Mouse (Mus musculus) left cerebral cortex, postnatal 10 days (tissue): Measurements from ENCODE around the gene Atp6v0a1. TPM values are rescaled to one million over a fixed set of nuclear protein-coding genes. Genes with fewer than 3 reads are reported as not detected.
A peak's percentile ranks its signal among the peaks of the same experiment; 100 is the strongest.

ENCODE experiments used
- DNase-seq, 2 experiments: peaks; one replicate each; pipeline ENCODE4 v3.0.0; 2021 to 2022; ENCODE audit warnings: low spot score in 2 of 2, mixed read lengths in 1 of 2; ENCODE audit errors: extremely low spot score in 1 of 2
- intact Hi-C: fragments of 180-260 bp; cut with DNase I; formaldehyde crosslinking; loops from one replicate; pipeline ENCODE4 v1.15.1; 2025
- total RNA-seq, 2 experiments: library from RNA; stranded (reverse); gene quantifications; 2 replicates each; pipeline ENCODE4 v1.2.3; 2021

Atp6v0a1 gene
- total RNA-seq, 2 experiments from 2014 or later = 435 to 454 TPM

- intact Hi-C loops = no loop called here
- peak; percentile 94 to 98 for DNase-seq
These were observed 60.3 kb downstream of the Atp6v0a1 start, which contains the start of gene Naglu for GRCm38 (mm10) chr11:101069391-101070188. Gene Naglu, plus strand, starts transcription at chr11:101070012.

GRCm38 (mm10) chr11:101070189-101070527 lies 60.9 kb downstream of the Atp6v0a1 start:
- DNase-seq = no peak
- intact Hi-C loops = no loop called here

- no peak for DNase-seq
- intact Hi-C loops = no loop called here
These were observed 61.7 kb downstream of the Atp6v0a1 start for GRCm38 (mm10) chr11:101070987-101071386.

GRCm38 (mm10) chr11:101071810-101072428 lies 62.7 kb downstream of the Atp6v0a1 start:
- no peak for DNase-seq
- intact Hi-C loops = no loop called here

GRCm38 (mm10) chr11:101078121-101078520 lies 68.9 kb downstream of the Atp6v0a1 start, which contains the start of gene Hsd17b1:
Gene Hsd17b1, plus strand, starts transcription at chr11:101078411.
- intact Hi-C loops = no loop called here
- DNase-seq = no peak

GRCm38 (mm10) chr11:101079746-101080145 lies 70.5 kb downstream of the Atp6v0a1 start:
- intact Hi-C loops = loop anchor here (5.0 kb wide), 1 partner anchor 98 kb away; the partner anchor contains the start of gene Ccr10

GRCm38 (mm10) chr11:101080421-101080820 lies 71.2 kb downstream of the Atp6v0a1 start:
- no peak for DNase-seq
- intact Hi-C loops = loop anchor here (5.0 kb wide), 1 partner anchor 97 kb away; the partner anchor contains the start of gene Ccr10

More at GRCm38 (mm10) chr11:101079746-101080145, 70.5 kb downstream of the Atp6v0a1 start:
- DNase-seq = peak in 1 of 2 experiments; percentile 32

GRCm38 (mm10) chr11:101081659-101082058 lies 72.4 kb downstream of the Atp6v0a1 start:
- peak in 1 of 2 experiments; percentile 18 for DNase-seq
- intact Hi-C loops = loop anchor here (5.0 kb wide), 1 partner anchor 96 kb away; the partner anchor contains the start of gene Ccr10

- intact Hi-C loops = loop anchor here (5.0 kb wide), 1 partner anchor 95 kb away; the partner anchor contains the start of gene Ccr10
- peak; percentile 85 to 90 for DNase-seq
These were observed 73.2 kb downstream of the Atp6v0a1 start, which contains the start of gene Coasy for GRCm38 (mm10) chr11:101082208-101083082. Gene Coasy, plus strand, starts transcription at chr11:101082565.

GRCm38 (mm10) chr11:101083083-101083697 lies 73.9 kb downstream of the Atp6v0a1 start:
- DNase-seq = peak in 1 of 2 experiments; percentile 65
- intact Hi-C loops = loop anchor here (5.0 kb wide), 1 partner anchor 94 kb away; the partner anchor contains the start of gene Ccr10

- intact Hi-C loops = loop anchor here (5.0 kb wide), 1 partner anchor 93 kb away; the partner anchor contains the start of gene Ccr10
- DNase-seq = peak in 1 of 2 experiments; percentile 32
These were observed 75.0 kb downstream of the Atp6v0a1 start for GRCm38 (mm10) chr11:101084246-101084645.

GRCm38 (mm10) chr11:101084811-101085210 lies 75.6 kb downstream of the Atp6v0a1 start:
- peak in 1 of 2 experiments; percentile 22 for DNase-seq
- intact Hi-C loops = loop anchor here (5.0 kb wide), 1 partner anchor 92 kb away; the partner anchor contains the start of gene Ccr10

GRCm38 (mm10) chr11:101085617-101086322 lies 76.5 kb downstream of the Atp6v0a1 start:
- DNase-seq = peak in 1 of 2 experiments; percentile 16
- intact Hi-C loops = no loop called here

GRCm38 (mm10) chr11:101086323-101086674 lies 77.0 kb downstream of the Atp6v0a1 start:
- no peak for DNase-seq
- intact Hi-C loops = no loop called here

- peak; percentile 91 to 95 for DNase-seq
- intact Hi-C loops = no loop called here
These were observed 77.8 kb downstream of the Atp6v0a1 start, which contains the start of gene Mlx for GRCm38 (mm10) chr11:101086756-101087681. Gene Mlx, plus strand, starts transcription at chr11:101087277.

GRCm38 (mm10) chr11:101087682-101088055 lies 78.4 kb downstream of the Atp6v0a1 start:
- intact Hi-C loops = no loop called here
- peak in 1 of 2 experiments; percentile 38 for DNase-seq
